Mouse (Mus musculus) erythroblast, embryonic 14.5 days (primary cell): ENCODE measurements around the gene Map3k10. TPM values are rescaled to one million over a fixed set of nuclear protein-coding genes. Genes with fewer than 3 reads are reported as not detected.

Experiments
- H3K27me3 ChIP-seq: 2 replicates; pipeline ENCODE4 v1.6.1; 2012; ENCODE audit warnings: inconsistent platforms; ENCODE audit not compliant: control insufficient read depth
- H3K36me3 ChIP-seq: 2 replicates; pipeline ENCODE4 v1.6.1; 2012; ENCODE audit warnings: mild to moderate bottlenecking, inconsistent platforms; ENCODE audit not compliant: control insufficient read depth
- H3K4me1 ChIP-seq: 2 replicates; pipeline ENCODE4 v1.6.1; 2012; ENCODE audit warnings: inconsistent platforms; ENCODE audit not compliant: control insufficient read depth
- H3K4me3 ChIP-seq: replicated peaks from 2 replicates; pipeline ENCODE3; 2012; ENCODE audit warnings: moderate library complexity, mild to moderate bottlenecking, inconsistent platforms
- H3K9me3 ChIP-seq: 2 replicates; pipeline ENCODE4 v1.6.1; 2012; ENCODE audit warnings: low read length, inconsistent platforms, mixed read lengths; ENCODE audit not compliant: control insufficient read depth
- GATA1 ChIP-seq: IDR thresholded peaks from 2 replicates; pipeline ENCODE4 v1.6.1; 2012; ENCODE audit warnings: low read length, inconsistent platforms, mixed read lengths
- TAL1 ChIP-seq: IDR thresholded peaks from 3 replicates; pipeline ENCODE4 v1.6.1; 2012; ENCODE audit warnings: low read length, inconsistent platforms, mixed read lengths
- polyA plus RNA-seq: library from polyadenylated mRNA; stranded (reverse); fragments of >175 nt; gene quantifications from 2 replicates; pipeline ENCODE4 v1.2.3, GENCODE M21; 2012

Map3k10 gene
- polyA plus RNA-seq, 1 experiment = 2.0 TPM

- H3K27me3 ChIP-seq = peaks cover 68% of the 10 kb centered on the region
Observed at GRCm38 (mm10) chr7:27657824-27658395, 16.5 kb downstream of the Map3k10 start.

GRCm38 (mm10) chr7:27656600-27656999 is 17.8 kb downstream of the Map3k10 start:
- Histone ChIP-seq H3K9me3 (peaks cover 6% of the 10 kb centered on the region; the same call in 1 of the 2 replicates), H3K4me3 (no peak overlapping the region), H3K36me3 (no peaks in the 10 kb centered on the region), H3K4me1 (peaks cover 31% of the 10 kb centered on the region), H3K27me3 (peaks cover 75% of the 10 kb centered on the region)
- no peak for TF ChIP-seq GATA1
- no peak for TF ChIP-seq TAL1

More at GRCm38 (mm10) chr7:27657824-27658395, 16.5 kb downstream of the Map3k10 start:
- peak overlapping the region; percentile 38 for H3K4me3 ChIP-seq
- peaks cover 33% of the 10 kb centered on the region for H3K4me1 ChIP-seq
- TF ChIP-seq TAL1 (no peak), GATA1 (no peak)
- no peaks in the 10 kb centered on the region for H3K36me3 ChIP-seq
- peaks cover 3% of the 10 kb centered on the region; the same call in 1 of the 2 replicates for H3K9me3 ChIP-seq

GRCm38 (mm10) chr7:27655545-27655944 is 18.9 kb downstream of the Map3k10 start:
- peaks cover 6% of the 10 kb centered on the region; the same call in 1 of the 2 replicates for H3K9me3 ChIP-seq
- no peaks in the 10 kb centered on the region for H3K36me3 ChIP-seq
- no peak overlapping the region for H3K4me3 ChIP-seq
- H3K27me3 ChIP-seq = peaks cover 77% of the 10 kb centered on the region
- peaks cover 31% of the 10 kb centered on the region for H3K4me1 ChIP-seq
- TF ChIP-seq GATA1 = no peak
- no peak for TF ChIP-seq TAL1

GRCm38 (mm10) chr7:27654607-27655276 is 19.7 kb downstream of the Map3k10 start:
- TF ChIP-seq TAL1 = no peak
- TF ChIP-seq GATA1 = no peak
- H3K27me3 ChIP-seq = peaks cover 77% of the 10 kb centered on the region
- H3K9me3 ChIP-seq = peaks cover 6% of the 10 kb centered on the region; the same call in 1 of the 2 replicates
- H3K4me3 ChIP-seq = no peak overlapping the region
- no peaks in the 10 kb centered on the region for H3K36me3 ChIP-seq
- peaks cover 36% of the 10 kb centered on the region for H3K4me1 ChIP-seq

GRCm38 (mm10) chr7:27653681-27654437 is 20.5 kb downstream of the Map3k10 start, which contains the start of gene Ttc9b:
TSS of gene Ttc9b (plus strand) at chr7:27653915.
- no peak within 1 kb of the TSS for H3K4me3 ChIP-seq
- H3K4me1 ChIP-seq = peaks cover 29% of the 10 kb centered on the region
- TF ChIP-seq TAL1 (no peak), GATA1 (no peak)
- peaks cover 72% of the 10 kb centered on the region for H3K27me3 ChIP-seq
- H3K36me3 ChIP-seq = no peaks in the 10 kb centered on the region
- peaks cover 6% of the 10 kb centered on the region; the same call in 1 of the 2 replicates for H3K9me3 ChIP-seq

- Histone ChIP-seq H3K4me3 (peak overlapping the region; percentile 61), H3K9me3 (peaks cover 6% of the 10 kb centered on the region; the same call in 1 of the 2 replicates), H3K4me1 (peaks cover 13% of the 10 kb centered on the region), H3K36me3 (no peaks in the 10 kb centered on the region), H3K27me3 (peaks cover 43% of the 10 kb centered on the region)
- TF ChIP-seq TAL1 (no peak), GATA1 (no peak)
Observed at GRCm38 (mm10) chr7:27650949-27651348, 23.4 kb downstream of the Map3k10 start.

GRCm38 (mm10) chr7:27649723-27650122 is 24.7 kb downstream of the Map3k10 start:
- H3K4me1 ChIP-seq = peaks cover 13% of the 10 kb centered on the region
- H3K4me3 ChIP-seq = peak overlapping the region; percentile 61
- TF ChIP-seq TAL1 (no peak), GATA1 (no peak)
- peaks cover 31% of the 10 kb centered on the region for H3K27me3 ChIP-seq
- no peaks in the 10 kb centered on the region for H3K36me3 ChIP-seq
- peaks cover 6% of the 10 kb centered on the region; the same call in 1 of the 2 replicates for H3K9me3 ChIP-seq

GRCm38 (mm10) chr7:27647281-27648002 is 27.0 kb downstream of the Map3k10 start:
- Histone ChIP-seq H3K9me3 (peaks cover 2% of the 10 kb centered on the region; the same call in 1 of the 2 replicates), H3K4me3 (no peak overlapping the region), H3K27me3 (peaks cover 8% of the 10 kb centered on the region), H3K36me3 (no peaks in the 10 kb centered on the region), H3K4me1 (peaks cover 8% of the 10 kb centered on the region)
- TF ChIP-seq GATA1 (no peak), TAL1 (no peak)
